Mouse (Mus musculus) fibroblast of lung, adult 2 months (primary cell): ENCODE results near the gene Sertad3.
"Not testable (repeated sequence)": the region's sequence is repeated elsewhere in the genome, so short reads cannot be mapped to it uniquely, and the experiment has no call there.

Source experiments
- DNase-seq: peaks from one replicate; pipeline ENCODE4 v3.0.0-alpha.2; 2011; ENCODE audit warnings: low read depth

The Sertad3 gene

DNA sequence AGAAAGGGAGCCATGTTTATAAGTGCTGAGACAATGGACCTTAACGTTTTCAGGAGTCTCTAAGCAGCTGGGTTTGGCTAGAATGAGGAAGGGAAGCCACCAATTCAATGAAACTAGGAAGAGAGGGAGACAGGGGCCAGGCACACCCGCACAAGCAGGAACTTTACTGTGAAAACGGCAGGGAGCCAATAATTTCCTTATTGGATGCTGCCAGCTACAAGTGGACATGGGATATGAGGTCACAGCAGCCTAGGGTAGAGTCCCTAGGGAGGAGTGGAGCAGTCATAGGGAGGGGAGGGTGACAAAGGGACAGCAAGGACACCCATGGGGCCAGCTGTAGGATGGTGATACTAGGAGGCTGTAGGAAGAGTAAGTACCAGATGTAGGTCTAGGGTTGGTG, 19.5 kb downstream of the Sertad3 start:
- DNase-seq = no peak

DNA sequence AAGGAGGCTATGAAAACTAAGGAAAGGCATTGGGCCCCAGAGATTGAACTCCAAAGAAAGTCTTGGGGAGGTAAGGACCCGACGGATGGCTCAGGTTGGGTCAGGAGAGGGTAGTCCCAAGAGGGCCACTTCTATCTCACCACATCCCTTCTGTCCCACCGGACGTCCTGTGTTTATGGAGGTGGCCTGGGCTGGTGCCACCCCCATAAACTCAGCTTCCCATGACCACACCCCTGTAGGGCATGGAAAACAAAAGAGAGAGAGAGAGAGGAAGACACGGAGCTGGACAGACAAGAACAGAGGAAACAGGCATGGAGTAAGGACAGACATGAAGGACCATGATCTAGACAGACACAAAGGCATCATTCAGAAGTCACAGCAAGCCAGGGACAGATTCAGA, 19.9 kb downstream of the Sertad3 start:
- DNase-seq = no peak

DNA sequence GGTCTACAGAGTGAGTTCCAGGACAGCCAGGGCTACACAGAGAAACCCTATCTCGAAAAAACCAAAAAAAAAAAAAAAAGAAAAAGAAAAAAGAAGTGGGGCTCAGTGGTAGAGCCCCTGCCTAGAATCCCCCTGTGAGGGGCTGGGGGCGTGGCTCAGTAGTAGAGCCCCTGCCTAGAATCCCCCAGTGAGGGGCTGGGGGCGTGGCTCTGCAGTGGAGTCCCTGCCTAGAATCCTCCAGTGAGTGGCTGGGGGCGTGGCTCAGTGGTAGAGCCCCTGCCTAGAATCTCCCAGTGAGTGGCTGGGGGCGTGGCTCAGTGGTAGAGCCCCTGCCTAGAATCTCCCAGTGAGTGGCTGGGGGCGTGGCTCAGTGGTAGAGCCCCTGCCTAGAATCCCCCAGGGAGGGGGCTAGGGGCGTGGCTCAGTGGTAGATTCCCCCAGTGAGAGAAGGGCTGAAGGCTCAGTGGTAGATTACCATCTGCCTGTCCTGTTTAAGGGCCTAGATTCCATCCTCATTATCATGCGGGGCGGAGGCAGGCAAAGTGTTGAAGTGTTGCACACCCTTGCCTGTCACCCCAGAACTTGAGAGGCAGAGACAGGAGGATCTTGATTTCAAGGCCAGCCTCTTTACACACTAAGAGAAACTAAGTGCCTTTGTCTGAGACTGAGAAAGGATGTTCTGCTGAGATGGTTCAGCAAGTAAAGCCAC, 21.2 kb downstream of the Sertad3 start:
- not testable (repeated sequence) for DNase-seq

DNA sequence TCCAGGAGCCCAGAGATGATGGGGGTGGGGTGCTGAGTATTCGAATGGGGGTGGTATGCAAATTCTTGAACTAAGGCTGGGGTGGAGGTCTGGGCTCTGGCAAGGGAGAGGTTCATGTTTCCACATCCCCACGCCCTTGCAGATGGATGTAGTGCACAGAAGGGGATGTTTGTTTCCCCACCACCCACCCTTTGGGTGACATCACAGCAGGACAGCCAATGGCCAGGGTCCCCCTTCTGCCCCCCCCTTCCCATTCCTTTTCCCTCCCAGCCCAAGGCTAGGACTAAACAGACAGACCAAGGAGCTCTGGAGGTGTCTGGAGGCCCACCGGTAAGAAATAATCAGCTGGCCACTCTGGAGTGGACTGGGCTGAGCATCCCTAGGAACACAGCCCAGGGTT, 25.5 kb downstream of the Sertad3 start, which contains the start of gene Prx:
Gene Prx, plus strand, starts transcription at position 289 of the 400 bp plus-strand sequence.
- no peak for DNase-seq

DNA sequence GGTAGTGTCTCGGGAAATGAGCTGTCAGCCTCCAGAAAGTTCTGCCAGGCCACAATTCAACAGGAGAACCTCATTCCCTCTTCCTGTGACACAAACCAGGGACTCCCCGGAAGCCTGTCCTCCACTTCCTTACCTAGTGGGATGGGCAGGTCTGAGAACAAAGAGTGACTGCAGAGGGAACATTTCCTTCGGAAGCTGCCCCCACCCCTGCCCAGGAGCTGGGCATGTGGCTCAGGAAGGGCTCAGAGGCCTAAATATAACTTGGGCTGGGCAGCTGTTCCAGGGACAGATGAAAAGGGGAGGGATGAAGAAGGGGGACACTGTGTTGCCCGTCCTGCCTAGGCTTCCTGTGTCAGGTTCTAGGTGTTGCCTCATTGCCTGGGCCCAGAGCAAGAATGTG, 28.1 kb downstream of the Sertad3 start:
- no peak for DNase-seq

DNA sequence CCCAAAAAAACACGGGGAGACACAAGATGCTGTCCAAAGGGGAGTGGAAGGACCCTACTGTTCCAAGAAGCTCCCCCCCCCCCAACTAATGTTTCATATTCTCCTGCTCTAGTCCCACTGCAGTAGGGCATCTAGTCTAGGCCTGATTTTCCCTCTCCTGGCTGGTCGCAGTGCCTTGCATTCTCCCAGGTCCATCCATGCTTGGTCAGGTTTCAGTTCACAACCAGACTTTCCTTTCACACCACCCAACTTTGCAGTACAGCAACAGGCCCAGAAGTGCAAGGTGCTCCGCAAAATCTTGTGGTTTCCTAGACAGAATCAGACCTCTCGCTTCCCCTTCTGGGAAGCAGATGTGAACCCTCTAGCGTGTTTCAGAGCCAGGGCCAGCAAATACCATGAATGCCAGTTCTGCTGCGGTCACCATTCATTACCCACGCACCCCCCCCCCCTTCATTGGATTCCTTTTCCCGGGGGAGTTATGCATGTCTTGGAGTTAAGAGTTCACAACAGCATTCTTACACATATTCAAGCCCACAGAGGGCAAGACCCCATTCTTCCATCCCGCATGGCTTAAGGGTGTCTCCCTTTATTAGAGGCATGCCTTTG, 33.3 kb downstream of the Sertad3 start:
- DNase-seq = no peak

DNA sequence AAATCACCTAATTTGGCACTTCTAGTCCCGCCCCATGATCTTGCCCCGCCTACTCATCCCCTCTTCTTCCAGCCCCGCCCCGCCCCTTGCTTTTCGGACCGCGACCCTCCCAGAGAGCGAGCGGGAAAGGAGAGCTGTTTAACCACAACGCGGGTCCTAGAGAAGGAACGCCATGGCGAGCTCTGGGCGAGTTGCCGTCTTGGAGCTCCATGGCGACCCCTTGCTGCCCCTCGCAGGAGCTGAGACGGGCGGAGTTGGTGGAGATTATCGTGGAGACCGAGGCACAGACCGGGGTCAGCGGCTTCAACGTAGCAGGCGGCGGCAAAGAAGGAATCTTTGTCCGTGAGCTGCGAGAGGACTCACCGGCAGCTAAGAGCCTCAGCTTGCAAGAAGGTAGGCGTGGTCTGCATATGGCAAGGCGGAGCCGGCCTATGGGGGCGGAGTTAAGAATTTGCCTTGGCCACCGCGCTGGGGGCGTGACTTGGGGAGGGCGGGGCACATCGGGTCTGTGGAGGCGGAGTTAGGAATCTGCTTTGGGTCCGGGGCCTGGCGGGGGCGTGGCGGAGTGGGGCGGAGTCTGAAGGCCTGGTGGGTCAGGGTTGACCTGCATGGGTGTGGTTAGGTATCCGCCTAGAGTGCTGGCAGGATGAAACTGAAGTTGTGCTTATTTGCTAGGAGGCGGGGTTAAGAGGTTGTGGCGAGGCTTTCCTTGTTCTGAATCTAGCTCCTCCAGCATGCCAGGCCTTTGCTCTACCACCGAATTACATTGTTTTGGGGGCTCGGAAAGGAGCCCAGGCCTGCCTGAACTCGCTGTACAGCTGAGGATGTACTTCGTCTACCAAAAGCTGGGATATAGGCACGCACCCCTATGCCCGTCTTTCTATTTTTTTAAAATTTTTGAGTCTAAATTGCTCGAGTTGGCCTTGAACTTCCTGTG, 34.4 kb downstream of the Sertad3 start:
- peak; percentile 85 for DNase-seq

DNA sequence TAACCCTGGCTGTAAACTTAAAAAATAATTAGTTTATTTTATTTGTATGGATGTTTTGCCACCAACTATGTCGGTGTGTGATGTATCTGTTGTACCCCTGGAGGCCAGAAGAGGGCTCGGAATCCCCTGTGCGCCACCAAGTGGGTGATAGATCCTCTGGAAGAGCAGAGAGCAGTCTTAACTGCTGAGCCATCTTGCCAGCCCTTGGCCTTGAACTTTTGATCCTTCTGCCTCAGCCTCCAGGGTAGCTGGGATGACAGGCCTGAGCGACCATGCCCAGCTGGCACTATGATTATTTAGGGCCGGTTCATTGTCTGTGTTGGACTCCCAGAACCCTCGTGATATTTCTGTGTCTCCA, 35.1 kb downstream of the Sertad3 start:
- no peak for DNase-seq

DNA sequence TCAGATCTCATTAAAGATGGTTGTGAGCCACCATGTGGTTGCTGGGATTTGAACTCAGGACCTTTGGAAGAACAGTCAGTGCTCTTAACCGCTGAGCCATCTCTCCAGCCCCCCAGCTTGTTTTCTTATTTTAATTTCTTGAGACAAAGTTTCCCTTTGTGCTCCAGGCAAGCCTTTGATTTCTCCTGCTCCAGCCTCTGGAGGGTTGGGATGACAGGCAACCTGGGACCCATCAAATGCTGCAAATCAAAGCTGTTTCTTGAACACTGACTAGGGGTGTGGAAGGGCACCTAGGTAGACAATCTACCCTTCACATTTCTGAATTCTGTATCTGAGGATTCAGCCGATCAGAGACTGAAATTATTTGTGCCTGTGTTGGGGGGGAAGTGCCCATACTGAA, 37.2 kb downstream of the Sertad3 start:
- DNase-seq = no peak

DNA sequence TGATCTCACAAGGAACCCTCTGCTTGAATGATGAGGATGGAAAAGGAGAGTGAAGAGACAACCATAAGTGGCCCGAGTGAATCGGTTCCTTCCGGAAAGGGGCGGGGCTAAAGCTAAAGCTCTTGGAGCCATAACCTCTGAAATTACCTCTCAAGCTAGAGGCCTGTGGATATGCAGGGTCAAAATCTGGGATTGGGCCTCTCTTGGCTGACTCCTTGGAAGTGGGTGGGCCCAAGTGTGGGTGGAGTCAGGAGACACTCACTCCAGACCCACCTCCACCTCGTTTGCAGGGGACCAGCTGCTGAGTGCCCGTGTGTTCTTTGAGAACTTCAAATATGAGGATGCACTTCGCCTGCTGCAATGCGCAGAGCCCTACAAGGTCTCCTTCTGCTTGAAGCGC, 41.4 kb downstream of the Sertad3 start:
- no peak for DNase-seq

DNA sequence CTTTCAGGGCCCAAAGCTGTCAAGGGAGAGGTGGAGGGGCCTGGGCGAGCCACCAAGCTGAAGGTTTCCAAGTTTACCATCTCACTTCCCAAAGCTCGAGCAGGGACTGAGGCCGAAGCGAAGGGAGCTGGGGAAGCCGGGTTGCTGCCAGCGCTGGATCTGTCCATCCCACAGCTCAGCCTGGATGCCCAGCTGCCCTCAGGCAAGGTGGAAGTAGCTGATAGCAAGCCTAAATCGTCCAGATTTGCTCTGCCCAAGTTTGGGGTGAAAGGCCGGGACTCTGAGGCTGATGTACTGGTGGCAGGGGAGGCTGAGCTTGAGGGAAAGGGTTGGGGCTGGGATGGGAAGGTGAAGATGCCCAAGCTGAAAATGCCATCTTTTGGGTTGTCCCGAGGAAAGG, 44.7 kb downstream of the Sertad3 start:
- no peak for DNase-seq

DNA sequence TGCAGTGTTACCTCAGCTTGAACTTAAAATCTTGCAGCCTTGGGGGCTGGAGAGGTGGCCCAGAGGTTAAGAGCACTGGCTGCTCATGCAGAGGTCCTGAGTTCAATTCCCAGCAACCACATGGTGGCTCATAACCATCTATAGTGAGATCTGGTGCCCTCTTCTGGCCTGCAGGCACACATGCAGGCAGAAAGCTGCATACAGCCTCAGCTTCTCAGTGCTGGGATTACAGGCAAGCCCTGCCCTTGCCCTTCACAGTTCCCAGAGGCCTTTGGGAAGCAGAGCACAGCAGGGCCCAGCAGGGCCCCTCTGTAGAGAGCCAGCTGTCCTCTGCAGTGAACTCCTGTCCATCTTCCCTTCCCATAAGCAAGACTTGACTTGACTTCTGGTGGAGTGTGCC, 46.5 kb downstream of the Sertad3 start:
- no peak for DNase-seq

DNA sequence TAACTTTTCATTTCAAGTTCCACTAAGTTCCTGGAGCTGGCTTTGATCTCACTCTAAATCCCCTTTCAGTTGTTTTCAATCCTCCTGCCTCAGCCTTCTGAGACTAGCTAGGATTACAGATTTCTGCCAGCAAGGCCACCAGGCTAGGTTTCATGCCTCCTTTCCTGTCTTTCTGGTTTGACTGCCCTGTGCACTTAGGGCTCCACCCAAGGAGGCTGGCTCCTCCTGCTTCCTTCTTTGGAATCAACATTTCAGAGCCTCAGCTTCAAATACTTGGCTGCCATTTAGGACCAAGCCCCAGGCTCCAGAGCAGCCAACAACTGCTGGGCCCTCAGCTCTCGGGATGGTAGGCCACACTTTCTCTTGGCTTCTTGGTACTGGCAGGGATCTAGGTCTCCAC, 47.0 kb downstream of the Sertad3 start:
- DNase-seq = no peak

DNA sequence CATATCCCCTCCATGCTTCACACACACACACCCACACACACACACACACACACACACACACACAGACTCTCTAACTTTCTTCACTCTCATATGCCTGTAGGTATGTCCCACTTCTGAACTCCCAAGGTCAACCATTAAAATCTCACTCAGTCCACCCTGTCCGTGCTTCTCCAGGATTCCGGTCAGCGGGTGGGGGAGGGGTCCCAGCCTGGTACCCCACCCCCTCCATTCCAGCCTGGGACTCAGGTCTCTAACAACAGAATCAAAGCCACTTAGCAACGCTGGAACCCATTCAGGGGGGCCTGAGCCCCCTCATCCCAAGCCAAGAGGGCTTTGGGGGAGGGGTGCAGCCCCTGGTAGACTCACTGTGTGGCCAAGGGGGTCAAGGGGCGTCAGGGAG, 49.4 kb downstream of the Sertad3 start, which contains the start of gene Hipk4:
Gene Hipk4, plus strand, starts transcription at position 301 of the 400 bp plus-strand sequence.
- no peak for DNase-seq

DNA sequence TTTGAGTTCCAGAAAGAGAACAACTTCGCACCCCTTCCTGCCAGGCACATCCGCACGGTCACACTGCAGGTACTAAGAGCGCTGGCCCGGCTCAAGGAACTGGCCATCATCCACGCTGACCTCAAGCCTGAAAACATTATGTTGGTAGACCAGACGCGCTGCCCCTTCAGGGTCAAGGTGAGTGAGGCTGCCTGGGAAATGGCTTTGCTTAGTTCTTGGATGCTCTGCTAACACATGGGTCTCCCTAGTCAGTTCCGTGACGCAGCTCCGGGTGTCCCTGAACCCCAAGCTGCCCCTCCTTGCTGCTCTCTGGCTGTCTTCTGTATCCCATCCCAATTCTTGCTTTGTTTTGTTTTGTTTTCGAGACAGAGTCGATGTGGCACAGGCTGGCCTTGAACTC, 50.2 kb downstream of the Sertad3 start:
- DNase-seq = no peak

DNA sequence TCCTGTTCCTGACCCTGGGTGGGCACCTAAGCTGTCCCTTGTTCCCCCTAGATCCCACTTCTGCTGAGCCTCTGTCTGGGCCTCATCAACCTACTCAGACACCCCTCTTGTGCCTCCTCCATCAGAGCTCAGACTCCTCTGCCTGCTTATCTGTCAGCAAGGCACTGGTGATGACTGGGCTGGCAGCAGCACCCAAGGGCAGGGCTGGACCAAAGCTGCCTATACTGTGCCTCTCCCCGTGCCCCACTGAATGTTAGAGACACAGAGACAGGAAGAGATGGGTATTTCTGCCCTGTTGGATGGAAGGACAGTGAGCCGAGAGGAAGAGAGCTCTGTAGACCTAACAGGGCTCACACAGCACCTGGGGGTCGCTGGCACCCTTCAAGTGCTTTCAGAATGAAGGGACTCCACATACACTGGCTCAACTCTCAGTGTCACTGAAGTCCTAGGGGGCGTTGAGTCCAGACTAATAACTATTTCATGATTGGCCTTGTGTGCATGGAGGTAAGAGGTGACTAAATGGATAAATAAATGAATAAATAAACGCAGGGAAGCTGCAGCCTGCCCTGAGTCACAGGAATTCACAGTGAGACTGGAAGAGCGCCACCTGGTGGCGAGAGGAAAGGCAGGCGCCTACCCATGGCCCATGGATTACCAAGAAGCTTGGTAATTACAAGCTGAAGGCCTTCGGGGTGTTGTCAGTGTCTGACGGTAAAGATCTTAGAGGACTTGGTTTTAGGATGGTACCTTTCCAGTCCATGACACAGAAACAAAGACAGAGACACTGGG, 52.7 kb downstream of the Sertad3 start:
- DNase-seq = peak; percentile 48
